Mouse (Mus musculus): ENCODE measurements around the gene Senp8. TPM values are rescaled to one million over a fixed set of nuclear protein-coding genes. Genes with fewer than 3 reads are reported as not detected.

The Senp8 gene
- polyA plus RNA-seq (2014; fragmentation: Illumina TruSeq; extraction: RNeasy Lipid Tissue Mini Kit (QIAGEN cat#74804); ENCODE audit: low read depth, low replicate concordance) = 23.8 TPM

GRCm38 (mm10) chr9:59750267-59751065 is at the start of gene Senp8, which contains the start of gene Myo9a:
Gene Senp8 (minus strand): TSS chr9:59750710.
Gene Myo9a (plus strand): TSS chr9:59750896.

Other genes with a start within 250 kb of the Senp8 start
- 33.7 TPM for gene Hexa, start 211.2 kb downstream of the Senp8 start, polyA plus RNA-seq (2014; fragmentation: Illumina TruSeq; extraction: RNeasy Lipid Tissue Mini Kit (QIAGEN cat#74804); ENCODE audit: low read depth, low replicate concordance)
- 1.4 TPM for gene Tmem202, start 210.9 kb downstream of the Senp8 start, polyA plus RNA-seq (2014; fragmentation: Illumina TruSeq; extraction: RNeasy Lipid Tissue Mini Kit (QIAGEN cat#74804); ENCODE audit: low read depth, low replicate concordance)
- gene Celf6, start 172.8 kb downstream of the Senp8 start, polyA plus RNA-seq (2014; fragmentation: Illumina TruSeq; extraction: RNeasy Lipid Tissue Mini Kit (QIAGEN cat#74804); ENCODE audit: low read depth, low replicate concordance) = 0.85 TPM
- 65.3 TPM for gene Parp6, start 133.4 kb downstream of the Senp8 start, polyA plus RNA-seq (2014; fragmentation: Illumina TruSeq; extraction: RNeasy Lipid Tissue Mini Kit (QIAGEN cat#74804); ENCODE audit: low read depth, low replicate concordance)
- 46.9 TPM for gene Pkm, start 94.3 kb downstream of the Senp8 start, polyA plus RNA-seq (2014; fragmentation: Illumina TruSeq; extraction: RNeasy Lipid Tissue Mini Kit (QIAGEN cat#74804); ENCODE audit: low read depth, low replicate concordance)
- gene Gramd2, start 70.6 kb downstream of the Senp8 start, polyA plus RNA-seq (2014; fragmentation: Illumina TruSeq; extraction: RNeasy Lipid Tissue Mini Kit (QIAGEN cat#74804); ENCODE audit: low read depth, low replicate concordance) = 2.1 TPM
- gene Myo9a, start 186 bp upstream of the Senp8 start, polyA plus RNA-seq (2014; fragmentation: Illumina TruSeq; extraction: RNeasy Lipid Tissue Mini Kit (QIAGEN cat#74804); ENCODE audit: low read depth, low replicate concordance) = 18.4 TPM
- 1.1 TPM for gene Nr2e3, start 209.9 kb upstream of the Senp8 start, polyA plus RNA-seq (2014; fragmentation: Illumina TruSeq; extraction: RNeasy Lipid Tissue Mini Kit (QIAGEN cat#74804); ENCODE audit: low read depth, low replicate concordance)